Mouse (Mus musculus) embryonic facial prominence, embryonic 14.5 days (tissue): ENCODE data around the gene Dcakd. TPM values are rescaled to one million over a fixed set of nuclear protein-coding genes. Genes with fewer than 3 reads are reported as not detected.

Experiments used
- ATAC-seq: fragments of 200-750 bp; cut with Nextera tagmentation; 2 replicates; pipeline ENCODE4 v1.8.0; 2017; ENCODE audit warnings: low read depth, moderate number of reproducible peaks, moderate TSS enrichment
- DNase-seq: peaks from one replicate; pipeline ENCODE4 v3.0.0-alpha.2; 2015; ENCODE audit warnings: low spot score
- H3K27ac ChIP-seq: fragments of 300-500 bp; sonication (generic); replicated peaks from 2 replicates; pipeline ENCODE4 v1.5.1; 2014; ENCODE audit warnings: low read depth, mild to moderate bottlenecking, low read length, moderate library complexity
- H3K27me3 ChIP-seq: fragments of 300-500 bp; sonication (generic); replicated peaks from 2 replicates; pipeline ENCODE4 v1.6.1; 2014; ENCODE audit warnings: low read length; ENCODE audit not compliant: control insufficient read depth, insufficient read depth
- H3K36me3 ChIP-seq: fragments of 300-500 bp; sonication (generic); 2 replicates; pipeline ENCODE4 v1.6.1; 2014; ENCODE audit warnings: low read length, mixed read lengths; ENCODE audit not compliant: control insufficient read depth, insufficient read depth
- H3K4me1 ChIP-seq: fragments of 300-500 bp; sonication (generic); 2 replicates; pipeline ENCODE4 v1.6.1; 2014; ENCODE audit warnings: antibody characterized with exemption, low read length; ENCODE audit not compliant: control insufficient read depth, insufficient read depth
- H3K4me2 ChIP-seq: fragments of 300-500 bp; sonication (generic); 2 replicates; pipeline ENCODE4 v1.6.1; 2014; ENCODE audit warnings: low read depth, mild to moderate bottlenecking, low read length, moderate library complexity, mixed read lengths
- H3K4me3 ChIP-seq: fragments of 300-500 bp; sonication (generic); 2 replicates; pipeline ENCODE4 v1.5.1; 2014; ENCODE audit warnings: low read depth, mild to moderate bottlenecking, low read length
- H3K9ac ChIP-seq: fragments of 300-500 bp; sonication (generic); 2 replicates; pipeline ENCODE4 v1.6.1; 2014; ENCODE audit warnings: low read depth, mild to moderate bottlenecking, low read length, moderate library complexity, mixed read lengths
- H3K9me3 ChIP-seq: fragments of 300-500 bp; sonication (generic); 2 replicates; pipeline ENCODE4 v1.6.1; 2016; ENCODE audit warnings: low read length; ENCODE audit not compliant: control insufficient read depth
- WGBS: fragments of 180-500 bp; shearing (Covaris S2); extraction: QIAGEN DNeasy Blood & Tissue Kit; methylation state at CpG from one replicate; pipeline ENCODE4 v1.1.7; 2014; 5-methylcytosine and 5-hydroxymethylcytosine counted together
- polyA plus RNA-seq: library from polyadenylated mRNA; unstranded; fragments of >200 nt; fragmentation: Nextera tagmentation; extraction: Ambion mirVana; gene quantifications from 2 replicates; pipeline ENCODE4 v1.2.1, GENCODE M21; 2014

Gene Dcakd
- 138 and 153 TPM in 2 replicates for polyA plus RNA-seq

- Histone ChIP-seq H3K4me2 (peak within 1 kb of the TSS; percentile 81), H3K36me3 (peaks cover 14% of the 10 kb centered on the region), H3K27me3 (no peaks in the 10 kb centered on the region), H3K4me3 (peak within 1 kb of the TSS; percentile 72), H3K9ac (peak within 1 kb of the TSS; percentile 58), H3K27ac (peak within 1 kb of the TSS; percentile 71), H3K9me3 (no peaks in the 10 kb centered on the region), H3K4me1 (peaks cover 12% of the 10 kb centered on the region)
- ATAC-seq (peak; percentile 99), DNase-seq (peak; percentile 99)
- WGBS, result under 1% methylated on average over 36 of the region's 36 CpGs
Observed at GRCm38 (mm10) chr11:103028176-103028891, at the start of gene Dcakd, which contains the start of gene Nmt1. TSS of gene Dcakd (minus strand) at chr11:103028333. TSS of gene Nmt1 (plus strand) at chr11:103028190.

GRCm38 (mm10) chr11:103076581-103076980 lies 48.4 kb upstream of the Dcakd start:
- 0 out of 2 replicates have a peak, but pooled peaks cover 5% of the 10 kb centered on the region for H3K36me3 ChIP-seq
- H3K9ac ChIP-seq, result no peak overlapping the region
- H3K27me3 ChIP-seq, result peaks cover 21% of the 10 kb centered on the region
- ATAC-seq, result no peak
- no peak overlapping the region for H3K27ac ChIP-seq
- 60% methylated on average over 8 of the region's 8 CpGs for WGBS
- no peak overlapping the region for H3K4me3 ChIP-seq
- H3K4me1 ChIP-seq, result peaks cover 8% of the 10 kb centered on the region
- no peaks in the 10 kb centered on the region for H3K9me3 ChIP-seq
- H3K4me2 ChIP-seq, result no peak overlapping the region
- no peak for DNase-seq

- H3K9me3 ChIP-seq, result no peaks in the 10 kb centered on the region
- H3K4me3 ChIP-seq, result no peak overlapping the region
- H3K36me3 ChIP-seq, result 0 out of 2 replicates have a peak, but pooled peaks cover 6% of the 10 kb centered on the region
- no peak for DNase-seq
- H3K4me1 ChIP-seq, result peaks cover 8% of the 10 kb centered on the region
- H3K27ac ChIP-seq, result no peak overlapping the region
- peaks cover 16% of the 10 kb centered on the region for H3K27me3 ChIP-seq
- H3K9ac ChIP-seq, result no peak overlapping the region
- ATAC-seq, result no peak
- WGBS, result 91% methylated on average over 7 of the region's 7 CpGs
- no peak overlapping the region for H3K4me2 ChIP-seq
Observed at GRCm38 (mm10) chr11:103076010-103076409, 47.9 kb upstream of the Dcakd start.

- 20% methylated on average over 9 of the region's 10 CpGs for WGBS
- no peak overlapping the region for H3K4me2 ChIP-seq
- H3K27me3 ChIP-seq, result peaks cover 4% of the 10 kb centered on the region
- ATAC-seq (no peak), DNase-seq (no peak)
- no peak overlapping the region for H3K4me3 ChIP-seq
- H3K27ac ChIP-seq, result no peak overlapping the region
- H3K9ac ChIP-seq, result 0 out of 2 replicates have a peak overlapping the region, but pooled peaks have one; percentile 1
- no peaks in the 10 kb centered on the region for H3K4me1 ChIP-seq
- peaks cover 18% of the 10 kb centered on the region for H3K36me3 ChIP-seq
- no peaks in the 10 kb centered on the region for H3K9me3 ChIP-seq
Observed at GRCm38 (mm10) chr11:103074796-103075323, 46.7 kb upstream of the Dcakd start.

GRCm38 (mm10) chr11:103074121-103074650 lies 46.1 kb upstream of the Dcakd start:
- ATAC-seq (no peak), DNase-seq (no peak)
- 58% methylated on average over 10 of the region's 10 CpGs for WGBS
- peaks cover 24% of the 10 kb centered on the region for H3K36me3 ChIP-seq
- no peak overlapping the region for H3K4me2 ChIP-seq
- H3K9me3 ChIP-seq, result no peaks in the 10 kb centered on the region
- H3K4me3 ChIP-seq, result no peak overlapping the region
- no peaks in the 10 kb centered on the region for H3K4me1 ChIP-seq
- H3K27ac ChIP-seq, result no peak overlapping the region
- no peaks in the 10 kb centered on the region for H3K27me3 ChIP-seq
- H3K9ac ChIP-seq, result 0 out of 2 replicates have a peak overlapping the region, but pooled peaks have one; percentile 1

- ATAC-seq (no peak), DNase-seq (no peak)
- no peaks in the 10 kb centered on the region for H3K4me1 ChIP-seq
- no peaks in the 10 kb centered on the region for H3K9me3 ChIP-seq
- H3K4me2 ChIP-seq, result no peak overlapping the region
- no peaks in the 10 kb centered on the region for H3K27me3 ChIP-seq
- no peak overlapping the region for H3K27ac ChIP-seq
- H3K9ac ChIP-seq, result no peak overlapping the region
- H3K4me3 ChIP-seq, result no peak overlapping the region
- peaks cover 30% of the 10 kb centered on the region for H3K36me3 ChIP-seq
- 90% methylated on average over 7 of the region's 7 CpGs for WGBS
Observed at GRCm38 (mm10) chr11:103073671-103074070, 45.5 kb upstream of the Dcakd start.

- Histone ChIP-seq H3K4me2 (no peak overlapping the region), H3K9me3 (no peaks in the 10 kb centered on the region), H3K27ac (no peak overlapping the region), H3K36me3 (peaks cover 62% of the 10 kb centered on the region), H3K27me3 (no peaks in the 10 kb centered on the region), H3K4me1 (no peaks in the 10 kb centered on the region; the same call in 1 of the 2 replicates), H3K4me3 (no peak overlapping the region), H3K9ac (no peak overlapping the region)
- 90% methylated on average over 10 of the region's 10 CpGs for WGBS
- no peak for DNase-seq
- ATAC-seq, result no peak
Observed at GRCm38 (mm10) chr11:103070322-103070880, 42.3 kb upstream of the Dcakd start.

GRCm38 (mm10) chr11:103069731-103070130 lies 41.6 kb upstream of the Dcakd start:
- no peak for ATAC-seq
- no peak overlapping the region for H3K4me2 ChIP-seq
- peaks cover 67% of the 10 kb centered on the region for H3K36me3 ChIP-seq
- 95% methylated on average over 2 of the region's 2 CpGs for WGBS
- no peaks in the 10 kb centered on the region; the same call in 1 of the 2 replicates for H3K4me1 ChIP-seq
- no peaks in the 10 kb centered on the region for H3K27me3 ChIP-seq
- DNase-seq, result no peak
- H3K27ac ChIP-seq, result no peak overlapping the region
- no peak overlapping the region for H3K4me3 ChIP-seq
- H3K9me3 ChIP-seq, result no peaks in the 10 kb centered on the region
- H3K9ac ChIP-seq, result no peak overlapping the region
